Mouse (Mus musculus): ENCODE measurements around the gene Ing5.

- TF ChIP-seq POLR2A (IDR thresholded peaks at IDR 0.05; ENCODE audit: insufficient read depth, low read depth, low read length) (no peak), CTCF (IDR thresholded peaks at IDR 0.05; ENCODE audit: insufficient read depth, low read depth, low read length) (no peak)
Observed at GRCm38 (mm10) chr1:93826540-93826835, 22.7 kb downstream of the Ing5 start.
